Mouse (Mus musculus) cerebellum, adult 8-10 months (tissue): Measurements from ENCODE around the gene Rab1a.
"Not testable (repeated sequence)": the region's sequence is repeated elsewhere in the genome, so short reads cannot be mapped to it uniquely, and the experiment has no call there.

Source experiments
- DNase-seq: peaks from one replicate; pipeline ENCODE4 v3.0.0; 2022

Rab1a gene

DNA sequence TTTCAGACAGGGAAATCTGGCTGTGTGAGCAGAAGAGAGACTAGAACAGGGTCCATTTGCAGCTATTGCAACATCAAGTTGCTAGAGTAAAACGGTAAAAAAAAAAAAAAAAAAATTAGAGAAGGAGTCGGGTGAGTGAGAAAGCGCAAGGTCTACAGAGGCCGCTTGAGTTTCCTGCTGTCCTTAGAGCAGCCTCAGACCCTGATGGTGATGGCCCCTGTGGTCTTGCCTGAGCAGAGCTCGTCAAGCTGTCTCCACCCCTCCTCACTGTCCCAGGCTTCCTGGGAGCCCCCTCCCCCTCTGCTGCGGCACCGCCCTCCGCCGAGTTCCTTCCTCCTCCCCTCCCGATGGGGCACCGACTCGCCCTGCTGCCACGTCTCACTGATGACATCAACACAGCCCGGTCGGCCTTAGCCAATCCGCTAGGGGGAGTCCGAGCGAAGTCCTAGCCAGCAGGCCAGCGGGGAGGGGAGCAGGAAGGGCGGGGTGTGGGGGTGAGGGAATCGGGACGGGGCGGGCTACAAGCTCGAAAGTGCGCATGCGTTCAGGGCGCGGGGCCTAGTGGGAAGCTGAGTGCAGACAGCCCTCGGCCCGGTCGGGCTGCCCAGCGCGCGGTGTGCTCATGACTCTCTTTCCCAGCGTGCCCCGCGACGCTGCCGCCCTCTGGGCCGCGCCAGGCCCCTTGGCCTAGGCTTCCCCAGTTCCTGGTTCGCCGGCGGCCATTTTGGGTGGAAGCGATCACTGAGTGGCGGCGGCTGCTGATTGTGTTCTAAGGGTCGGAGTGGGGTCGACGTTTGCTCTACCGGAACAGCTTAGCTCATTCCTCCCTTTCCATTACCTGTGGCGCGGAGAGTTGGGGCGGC is at the start of gene Rab1a:
Rab1a (plus strand) TSS at position 720 of the 863 bp plus-strand sequence.
- DNase-seq, result peak; percentile 100

DNA sequence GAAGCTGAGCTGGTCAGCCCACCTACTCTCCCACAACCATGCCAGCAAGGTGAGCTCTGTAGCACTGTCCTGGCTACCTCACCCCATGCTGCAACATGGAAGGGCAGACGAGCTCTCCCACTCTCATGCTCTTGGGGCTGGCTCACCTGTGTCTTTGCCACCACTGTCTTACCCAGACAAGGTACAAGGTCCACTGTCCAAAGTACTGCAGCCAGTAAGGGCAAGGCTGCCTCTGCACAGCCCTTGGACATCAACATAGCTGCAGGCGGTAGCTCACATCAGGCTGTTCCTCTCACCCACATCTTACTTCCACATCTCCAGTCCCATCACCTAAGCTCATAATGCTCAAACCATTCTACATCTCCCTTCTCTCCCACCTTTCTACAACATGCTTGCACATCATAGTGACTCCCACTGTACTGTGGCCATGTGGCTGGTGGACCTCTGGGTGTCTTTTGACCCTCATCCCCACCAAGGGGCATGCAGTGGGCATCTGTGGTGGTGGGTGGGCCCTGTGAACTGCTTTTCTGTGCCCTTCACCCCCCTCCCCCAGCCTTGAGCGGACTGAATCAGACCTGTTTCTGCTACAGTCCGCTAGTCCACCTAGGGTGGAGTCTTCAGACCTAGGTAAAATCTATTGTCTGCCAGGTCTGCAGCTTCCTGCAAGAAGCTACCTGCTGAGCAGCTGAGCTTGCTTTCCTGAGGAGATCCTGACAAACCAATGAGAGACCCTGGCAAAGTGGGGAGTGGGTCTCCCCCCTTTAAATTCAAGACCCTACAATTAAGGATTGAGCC is 48.9 kb upstream of the Rab1a start:
- DNase-seq, result no peak

DNA sequence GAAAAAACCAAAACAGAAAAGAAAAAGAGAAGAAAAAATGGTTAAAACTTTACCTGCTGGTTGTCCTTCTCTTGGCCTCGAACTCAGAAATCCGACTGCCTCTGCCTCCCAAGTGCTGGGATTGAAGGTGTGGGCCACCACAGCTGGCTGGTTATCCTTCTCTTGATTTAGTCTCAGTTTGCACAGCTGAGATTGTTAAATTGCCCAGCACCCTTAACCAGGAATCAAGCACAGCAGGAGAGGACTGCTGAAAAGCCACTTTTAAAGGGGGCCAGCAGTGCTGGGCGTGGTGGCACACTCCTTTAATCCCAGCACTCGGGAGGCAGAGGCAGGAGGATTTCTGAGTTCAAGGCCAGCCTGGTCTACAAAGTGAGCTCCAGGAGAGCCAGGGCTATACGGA is 47.7 kb upstream of the Rab1a start:
- DNase-seq, result not testable (repeated sequence)

DNA sequence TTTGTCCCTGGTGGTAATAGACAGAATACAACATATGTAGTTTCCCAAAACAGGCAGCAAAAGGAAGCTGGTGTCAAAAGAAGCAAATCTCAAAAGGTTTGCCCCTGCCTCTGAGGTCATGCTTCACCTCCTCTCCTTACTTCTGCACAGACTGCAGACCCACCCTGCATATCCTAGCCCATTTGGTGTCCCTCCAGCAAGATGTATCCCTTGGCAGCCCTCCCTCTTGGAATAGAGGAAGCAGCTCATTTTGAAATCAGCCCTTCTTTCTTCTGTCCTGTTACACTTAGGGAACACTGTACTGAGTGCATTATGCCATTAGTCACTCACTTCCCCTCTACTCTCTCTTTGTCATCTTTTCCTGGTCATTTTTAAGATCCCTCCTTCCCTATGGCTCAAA is 42.4 kb upstream of the Rab1a start:
- DNase-seq, result no peak

DNA sequence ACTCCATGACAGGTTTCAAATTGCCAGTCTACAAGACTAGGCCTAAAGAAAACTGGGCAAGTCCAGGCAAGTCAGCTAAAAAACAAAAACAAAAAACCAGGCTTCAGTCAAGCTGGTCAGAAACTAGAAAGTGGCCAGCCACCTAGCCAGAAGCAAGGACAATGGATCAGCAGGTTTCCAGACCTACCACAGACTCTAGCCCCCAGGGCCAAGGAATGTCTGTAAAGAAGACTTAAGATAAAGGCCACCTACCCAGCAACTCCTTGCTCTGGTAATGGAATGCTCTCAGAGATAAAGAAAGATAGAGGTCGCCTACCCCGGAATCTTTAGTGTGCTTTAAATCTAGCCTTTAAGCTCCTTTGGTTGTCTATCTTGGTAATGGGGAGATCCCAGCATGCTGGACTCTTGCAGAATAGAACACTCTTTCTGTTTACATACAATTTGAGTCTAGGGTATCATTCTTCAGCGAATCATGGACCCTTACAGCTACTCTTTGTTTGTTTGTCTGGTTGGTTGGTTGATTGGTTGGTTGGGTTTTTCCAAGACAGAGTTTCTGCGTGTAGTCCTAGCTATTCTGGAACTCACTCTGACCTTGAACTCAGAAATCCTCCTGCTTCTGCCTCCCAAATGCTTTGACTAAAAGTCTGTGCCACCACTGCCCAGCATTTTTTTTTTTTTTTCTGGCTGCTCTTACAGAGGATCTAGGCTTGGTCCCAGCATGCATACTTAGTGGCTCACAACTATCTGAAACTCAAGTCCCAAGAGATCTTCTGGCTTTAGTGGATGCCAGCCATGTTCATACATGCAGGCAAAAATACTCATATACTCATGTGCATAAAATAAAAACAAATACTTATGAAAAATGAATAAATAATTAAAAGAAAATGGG is 36.0 kb upstream of the Rab1a start:
- no peak for DNase-seq

DNA sequence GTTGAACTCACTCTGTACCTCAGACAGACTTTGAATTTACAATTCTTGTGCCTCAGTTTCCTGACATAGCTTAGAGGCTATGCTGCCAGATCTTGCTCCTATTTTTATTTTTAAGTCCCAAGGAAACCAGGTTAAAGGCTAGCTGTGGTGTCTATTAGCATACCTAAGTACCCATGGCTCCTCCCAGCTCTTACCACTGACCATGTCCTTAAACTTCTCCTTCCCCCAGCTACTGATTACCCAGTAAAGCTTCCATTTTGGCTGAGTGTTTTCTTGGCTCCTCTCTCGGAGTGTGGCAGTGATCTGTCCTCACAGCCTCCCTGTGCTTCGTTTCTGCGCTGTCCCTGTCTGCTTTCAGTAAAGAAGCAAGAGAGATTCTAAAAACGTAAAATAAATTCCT is 35.2 kb upstream of the Rab1a start:
- no peak for DNase-seq

DNA sequence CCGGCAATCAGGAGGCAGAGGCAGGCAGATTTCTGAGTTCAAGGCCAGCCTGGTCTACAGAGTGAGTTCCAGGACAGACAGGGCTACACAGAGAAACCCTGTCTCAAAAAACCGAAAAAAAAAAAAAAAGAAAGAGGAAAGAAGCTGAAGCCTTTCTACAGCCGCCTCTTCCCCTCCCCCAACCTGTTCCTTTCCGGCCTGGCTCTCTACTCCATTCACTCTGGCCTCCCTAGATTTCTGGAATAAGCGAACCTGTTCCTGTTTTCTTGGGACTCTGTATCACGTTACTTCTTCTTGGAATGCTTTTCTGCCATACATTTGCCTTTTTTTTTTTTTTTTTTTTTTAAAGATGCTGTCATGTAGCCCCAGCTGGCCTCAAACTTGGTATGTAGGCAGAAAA is 34.8 kb upstream of the Rab1a start:
- not testable (repeated sequence) for DNase-seq

DNA sequence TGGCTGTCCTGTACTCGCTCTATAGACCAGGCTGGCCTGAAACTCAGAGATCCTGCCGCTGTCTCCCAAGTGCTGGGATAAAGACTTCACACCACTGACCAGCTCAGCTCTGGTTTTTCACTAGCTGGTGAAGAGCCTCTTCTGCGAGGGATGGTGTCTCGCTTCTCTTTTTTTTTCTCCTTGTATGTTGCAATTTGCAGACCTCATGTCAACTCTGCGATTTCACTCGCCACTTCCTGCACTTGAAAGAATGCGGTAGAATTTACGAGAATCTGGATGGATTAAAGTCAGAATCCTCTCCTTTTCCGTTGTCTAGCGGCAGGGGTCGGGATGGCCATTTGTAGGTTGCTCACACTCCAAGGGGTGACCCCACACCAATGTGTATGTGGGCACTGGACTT is 32.3 kb upstream of the Rab1a start:
- DNase-seq, result no peak

DNA sequence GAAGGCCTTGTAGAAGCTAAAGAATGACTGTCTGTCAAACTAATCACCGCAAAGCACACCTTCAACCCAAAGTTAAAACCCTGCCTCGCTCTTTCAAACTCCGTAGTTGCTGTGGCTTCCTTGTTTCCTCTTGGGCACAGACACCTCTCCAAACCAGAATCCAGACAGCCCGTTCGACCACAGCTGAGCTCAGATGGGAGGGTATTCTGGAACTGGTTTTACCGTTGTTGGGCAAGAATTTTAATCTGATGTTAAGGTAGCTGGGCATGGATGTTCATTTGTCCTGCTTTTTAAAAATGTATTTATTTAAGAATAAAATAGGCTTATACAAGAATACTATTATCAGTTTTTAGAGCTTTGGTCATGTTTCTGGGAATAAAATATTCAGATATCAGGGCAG is 14.0 kb upstream of the Rab1a start:
- no peak for DNase-seq

DNA sequence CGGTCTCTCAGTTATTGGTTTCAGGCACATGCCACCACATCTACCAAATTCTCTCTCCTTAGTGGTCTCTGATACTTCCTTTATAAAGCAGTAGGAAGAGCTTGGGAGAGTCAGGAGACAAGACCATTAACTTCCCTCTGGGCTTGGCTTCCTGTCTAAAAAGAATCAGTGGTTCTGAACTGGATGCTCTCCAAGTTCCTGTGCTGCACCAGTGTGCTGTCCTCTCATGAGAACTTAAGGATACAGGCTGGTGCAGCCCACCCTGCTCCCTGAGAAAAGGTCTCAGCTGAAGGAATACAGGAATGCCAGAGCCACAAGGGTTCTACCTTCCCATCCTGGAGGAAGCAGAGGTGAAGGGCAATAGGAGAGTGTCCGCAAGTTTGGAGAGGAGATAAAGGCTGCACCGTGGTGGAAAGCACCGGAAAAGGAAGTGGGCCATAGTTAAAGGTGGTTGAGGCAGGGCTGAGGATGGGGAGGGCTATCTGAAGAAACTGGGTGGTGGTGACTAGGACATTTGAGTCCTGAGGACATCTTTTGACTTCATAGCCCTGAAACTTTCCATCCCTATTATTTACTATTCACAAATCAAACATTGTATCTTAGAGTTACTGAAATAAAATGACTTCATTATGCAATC is 8.0 kb upstream of the Rab1a start:
- no peak for DNase-seq

DNA sequence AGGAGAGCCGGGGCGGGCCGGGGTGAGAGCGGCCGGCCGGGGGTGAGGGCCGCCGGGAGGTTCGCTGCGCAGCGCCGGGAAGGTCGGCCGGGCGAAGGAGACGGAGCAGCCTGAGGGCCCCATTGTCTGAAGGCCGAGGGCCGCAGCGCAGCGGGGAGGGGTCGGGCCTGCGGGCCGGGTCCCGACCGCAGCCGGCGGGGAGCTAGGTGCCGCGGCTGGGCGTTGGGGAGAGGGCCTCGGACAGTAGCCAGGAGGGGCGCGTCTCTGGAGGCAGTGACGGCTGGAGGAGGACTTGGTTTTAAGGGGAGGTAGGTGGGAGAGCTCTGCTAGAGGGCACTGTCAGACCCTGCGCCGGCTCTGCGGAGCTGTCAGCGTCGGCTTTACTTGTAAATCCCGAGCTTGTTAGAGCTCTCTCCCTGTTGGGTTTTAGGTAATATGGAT is 449 bp downstream of the Rab1a start:
- no peak for DNase-seq

DNA sequence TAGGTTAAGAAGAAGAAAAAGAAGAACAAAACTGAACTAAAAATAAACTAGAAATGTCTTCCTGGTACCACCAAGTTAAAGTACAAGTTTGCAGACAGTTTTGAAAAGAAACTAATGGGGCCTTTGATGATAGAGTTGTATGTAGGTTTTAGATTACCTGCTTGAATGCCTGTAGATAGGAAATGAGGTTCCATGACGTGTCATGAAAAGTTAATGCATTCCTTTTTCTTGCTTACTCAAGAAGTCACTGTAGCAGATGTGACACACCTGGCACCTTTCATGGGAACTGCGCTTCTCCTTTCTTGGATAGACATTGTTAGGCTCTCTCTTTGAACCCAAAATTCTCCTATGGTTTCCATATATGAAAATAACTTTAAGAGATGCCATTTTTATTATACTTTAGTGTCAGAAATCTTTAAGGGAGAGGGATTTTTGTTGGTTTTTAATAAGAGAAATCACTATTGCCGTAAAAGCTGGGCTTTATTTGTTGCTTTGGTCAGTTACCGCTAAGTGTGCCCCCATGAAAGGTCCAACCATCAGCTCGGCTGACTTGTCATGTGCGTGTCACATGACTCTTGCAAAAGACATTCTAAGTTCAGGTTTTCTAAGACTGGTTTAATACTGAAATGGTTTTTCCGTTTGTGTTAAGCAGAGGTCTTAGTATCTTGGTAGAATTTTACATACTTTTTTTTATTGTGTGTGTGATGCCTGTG is 1.2 kb downstream of the Rab1a start:
- no peak for DNase-seq

DNA sequence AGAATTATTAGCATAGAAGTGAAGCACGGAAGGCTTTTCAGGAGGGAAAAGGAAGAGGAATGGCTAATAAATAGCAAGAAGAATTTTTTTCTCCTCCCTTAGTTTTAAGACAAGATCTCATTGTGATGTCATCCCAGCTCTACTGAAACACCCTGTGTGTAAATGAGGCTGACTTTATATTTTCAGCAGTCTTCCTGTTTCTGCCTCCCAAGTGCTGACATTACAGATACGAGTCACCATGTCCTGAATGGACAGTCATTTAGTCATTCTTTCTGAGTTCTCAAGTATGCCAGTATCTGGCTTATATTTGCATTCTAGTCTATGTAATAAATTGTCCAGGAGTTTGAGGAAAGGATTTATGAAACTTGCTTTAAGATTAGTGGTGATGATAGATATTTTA is 3.1 kb downstream of the Rab1a start:
- no peak for DNase-seq

DNA sequence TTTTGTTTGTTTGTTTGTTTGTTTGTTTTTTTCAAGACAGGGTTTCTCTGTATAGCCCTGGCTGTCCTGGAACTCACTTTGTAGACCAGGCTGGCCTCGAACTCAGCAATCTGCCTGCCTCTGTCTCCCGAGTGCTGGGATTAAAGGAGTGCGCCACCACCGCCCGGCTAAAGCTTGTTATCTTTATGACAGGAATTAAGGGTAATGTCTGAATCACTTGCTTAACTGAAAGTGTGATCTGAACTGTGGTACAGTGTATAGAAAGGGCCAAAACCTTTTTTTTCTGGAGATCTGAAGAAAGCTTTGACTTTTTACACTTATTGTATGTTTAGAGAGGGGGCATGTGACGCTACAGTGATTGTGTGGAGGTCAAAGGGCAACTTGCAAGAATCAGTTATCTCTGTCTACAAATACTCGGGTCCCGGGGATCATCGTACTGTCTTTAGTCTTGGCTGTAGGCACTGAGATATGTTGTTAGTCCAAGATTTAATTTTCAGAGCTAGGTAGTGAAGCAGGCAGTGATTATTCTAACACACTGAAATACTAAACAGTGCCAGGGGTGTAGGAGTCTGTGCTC is 3.7 kb downstream of the Rab1a start:
- DNase-seq, result no peak

DNA sequence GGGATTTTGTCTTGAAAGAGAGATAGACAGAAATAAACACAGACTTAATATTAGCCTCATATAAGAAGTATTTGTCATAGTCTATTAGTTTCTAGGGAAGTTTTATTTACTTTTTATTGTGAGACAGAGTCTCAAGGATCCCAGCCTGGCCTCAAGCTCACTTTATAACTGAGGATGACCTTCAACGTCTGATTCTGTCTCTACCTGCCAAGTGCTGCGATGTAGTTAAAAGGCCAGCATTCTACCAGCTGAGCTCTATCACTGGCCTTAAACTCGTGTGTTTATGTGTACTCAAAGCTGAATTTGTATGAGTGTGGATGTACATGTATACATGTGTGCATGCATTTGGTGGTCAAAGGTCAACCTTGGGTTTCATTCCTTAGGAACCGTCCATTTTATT is 4.3 kb downstream of the Rab1a start:
- DNase-seq, result no peak

DNA sequence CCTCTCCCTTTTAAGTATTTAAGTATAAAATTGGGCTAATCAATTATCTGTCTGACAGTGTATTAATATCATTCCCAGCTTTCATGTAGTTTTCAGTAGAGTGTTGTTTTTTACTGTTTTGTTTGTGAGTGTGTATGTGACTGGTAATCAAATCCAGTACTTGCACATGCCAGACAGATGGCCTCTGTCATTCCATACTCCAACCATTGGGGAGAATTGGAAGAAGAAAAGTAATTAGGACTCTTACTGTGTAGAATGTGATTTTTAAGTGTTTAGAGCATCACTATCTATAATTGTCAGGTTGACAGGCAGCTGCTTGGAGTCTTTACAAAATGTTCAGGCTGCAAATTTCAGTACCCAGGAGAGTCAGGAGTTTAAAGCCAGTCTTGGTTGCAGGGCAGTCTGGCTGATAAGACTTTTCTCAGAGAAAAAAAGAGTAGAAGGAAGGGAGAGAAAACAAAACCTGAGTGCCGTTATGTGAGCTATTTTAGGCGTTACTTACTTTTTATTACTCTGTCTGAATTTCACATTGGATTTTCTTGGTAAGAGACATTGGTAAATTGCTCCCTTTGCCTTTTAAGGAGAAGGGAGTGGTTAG is 5.5 kb downstream of the Rab1a start:
- DNase-seq, result no peak

DNA sequence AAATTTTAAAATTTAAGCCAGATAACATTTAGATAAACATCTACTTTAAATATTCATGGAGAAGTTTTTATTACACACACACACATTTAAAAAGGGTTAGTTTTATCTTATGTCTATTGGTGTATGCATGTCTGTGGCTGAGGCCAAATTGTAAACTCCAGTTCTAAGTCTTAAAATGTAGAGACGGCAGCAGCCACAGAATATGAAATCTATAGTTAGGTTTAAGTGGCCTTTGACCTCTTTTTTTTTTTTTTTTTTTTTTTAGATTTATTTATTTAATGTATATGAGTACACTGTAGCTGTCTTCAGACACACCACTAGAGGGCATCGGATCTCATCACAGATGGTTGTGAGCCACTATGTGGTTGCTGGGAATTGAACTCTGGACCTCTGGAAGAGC is 6.4 kb downstream of the Rab1a start:
- no peak for DNase-seq

DNA sequence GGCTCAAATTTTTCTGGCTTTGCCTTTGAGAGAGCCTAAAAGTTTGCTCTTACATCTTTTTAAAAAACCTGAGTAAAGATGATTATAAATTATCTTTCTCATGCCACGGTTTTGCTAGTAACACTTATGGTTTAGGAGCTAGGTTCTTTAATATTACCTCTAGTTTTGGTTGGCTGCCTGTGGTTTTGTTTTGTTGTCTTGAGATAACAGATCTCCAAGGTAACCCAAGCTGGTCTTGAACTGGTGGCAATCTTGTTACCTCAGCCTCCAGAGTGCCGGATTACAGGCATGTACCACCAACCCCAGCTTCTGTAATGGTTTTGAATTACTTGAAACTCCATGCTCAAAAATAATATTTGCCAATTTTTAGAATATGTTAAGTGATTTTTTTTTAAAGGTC is 10.6 kb downstream of the Rab1a start:
- no peak for DNase-seq

DNA sequence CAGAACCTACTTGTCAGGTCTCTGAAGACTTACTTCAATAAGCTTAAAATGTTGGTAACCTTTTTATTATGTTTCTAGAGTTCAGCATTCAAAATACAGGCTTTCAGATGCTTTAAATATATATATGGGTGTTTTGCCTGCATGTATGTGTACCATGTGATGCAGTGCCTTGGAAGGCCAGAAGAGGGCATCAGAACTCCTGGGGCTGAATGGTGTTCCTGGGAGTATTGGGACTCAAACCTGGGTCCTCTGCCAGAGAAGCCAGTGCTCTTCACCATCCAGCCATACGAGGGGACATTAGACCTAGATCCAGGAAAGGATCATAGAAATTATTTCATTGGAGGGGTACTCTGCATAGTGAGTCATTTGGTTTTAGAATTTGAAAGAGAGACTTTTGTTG is 13.5 kb downstream of the Rab1a start:
- DNase-seq, result no peak

DNA sequence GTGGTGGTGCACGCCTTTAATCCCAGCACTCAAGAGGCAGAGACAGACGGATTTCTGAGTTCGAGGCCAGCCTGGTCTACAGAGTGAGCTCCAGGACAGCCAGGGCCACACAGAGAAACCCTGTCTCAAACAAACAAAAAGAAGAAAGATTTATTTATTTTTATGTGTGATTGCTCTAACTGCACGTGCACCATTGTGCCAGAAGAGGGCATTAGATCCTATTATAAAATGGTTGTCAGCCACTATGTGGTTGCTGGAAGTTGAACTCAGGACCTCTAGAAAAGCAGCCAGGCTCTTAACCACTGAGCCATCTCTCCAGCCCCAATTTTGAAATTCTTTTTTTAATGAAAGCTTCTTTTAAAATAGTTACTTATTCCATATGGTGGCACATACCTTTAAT is 15.2 kb downstream of the Rab1a start:
- no peak for DNase-seq

DNA sequence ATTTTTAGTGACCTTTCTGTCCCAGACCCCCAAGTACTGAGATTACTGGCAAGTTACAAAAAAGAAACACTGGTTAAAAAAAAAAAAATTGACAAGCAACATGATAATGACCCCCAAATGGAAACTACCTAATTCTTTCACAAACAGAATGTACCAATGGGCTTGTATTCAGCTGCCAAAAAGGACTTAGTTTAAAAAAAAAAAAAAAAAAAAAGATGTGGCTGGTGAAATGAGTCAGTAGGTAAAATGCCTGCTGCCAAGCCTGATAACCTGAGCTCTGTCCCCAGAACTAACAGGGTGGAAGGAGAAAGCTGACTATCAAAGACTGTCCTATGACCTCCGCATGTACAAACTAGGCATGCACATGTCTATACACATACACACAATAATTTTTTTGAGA is 16.0 kb downstream of the Rab1a start:
- no peak for DNase-seq
